Mouse (Mus musculus): Measurements from ENCODE around the gene Slc25a47. TPM values are rescaled to one million over a fixed set of nuclear protein-coding genes. Genes with fewer than 3 reads are reported as not detected.

Slc25a47 gene
- total RNA-seq, 2 experiments from 2014 or later, result 9.1 to 11.9 TPM

- intact Hi-C loops (cut with DNase I), result no loop called here
- no peak overlapping the region for H3K27ac ChIP-seq
Observed at GRCm38 (mm10) chr12:108826958-108827535, 8.8 kb upstream of the Slc25a47 start.

GRCm38 (mm10) chr12:108827641-108828040 is 8.2 kb upstream of the Slc25a47 start:
- intact Hi-C loops (cut with DNase I), result no loop called here
- no peak for DNase-seq (ENCODE audit: extremely low spot score in 1 of 2, low spot score in 2 of 2)
- no peak overlapping the region for H3K27ac ChIP-seq
- H3K4me3 ChIP-seq, result no peak overlapping the region
- no peak for TF ChIP-seq CTCF (IDR thresholded peaks at IDR 0.05)

More at GRCm38 (mm10) chr12:108826958-108827535, 8.8 kb upstream of the Slc25a47 start:
- no peak for DNase-seq (ENCODE audit: extremely low spot score in 1 of 2, low spot score in 2 of 2)
- TF ChIP-seq CTCF (IDR thresholded peaks at IDR 0.05), result no peak
- no peak overlapping the region for H3K4me3 ChIP-seq

- Histone ChIP-seq H3K27ac (no peak overlapping the region), H3K4me3 (no peak overlapping the region)
- DNase-seq (ENCODE audit: extremely low spot score in 1 of 2, low spot score in 2 of 2), result no peak
- TF ChIP-seq CTCF (IDR thresholded peaks at IDR 0.05), result no peak
- intact Hi-C loops (cut with DNase I), result no loop called here
Observed at GRCm38 (mm10) chr12:108829636-108830035, 6.2 kb upstream of the Slc25a47 start.

GRCm38 (mm10) chr12:108830358-108830757 is 5.5 kb upstream of the Slc25a47 start:
- no peak for DNase-seq (ENCODE audit: extremely low spot score in 1 of 2, low spot score in 2 of 2)
- no peak for TF ChIP-seq CTCF (IDR thresholded peaks at IDR 0.05)
- Histone ChIP-seq H3K27ac (no peak overlapping the region), H3K4me3 (no peak overlapping the region)
- intact Hi-C loops (cut with DNase I), result no loop called here

GRCm38 (mm10) chr12:108831966-108832643 is 3.7 kb upstream of the Slc25a47 start:
- intact Hi-C loops (cut with DNase I), result no loop called here
- peak in 1 of 2 experiments; percentile 42 for DNase-seq (ENCODE audit: extremely low spot score in 1 of 2, low spot score in 2 of 2)
- Histone ChIP-seq H3K4me3 (no peak overlapping the region), H3K27ac (peak overlapping the region; percentile 36; the same call in 1 of the 2 replicates)
- no peak for TF ChIP-seq CTCF (IDR thresholded peaks at IDR 0.05)

- Histone ChIP-seq H3K27ac (peak overlapping the region; percentile 61; the same call in 1 of the 2 replicates), H3K4me3 (0 out of 2 replicates have a peak overlapping the region, but pooled peaks have one; percentile 1)
- TF ChIP-seq CTCF (IDR thresholded peaks at IDR 0.05), result no peak
- no peak for DNase-seq (ENCODE audit: extremely low spot score in 1 of 2, low spot score in 2 of 2)
- intact Hi-C loops (cut with DNase I), result loop anchor here (1.0 kb wide), 1 partner anchor 21 kb away; no protein-coding TSS in a partner anchor
Observed at GRCm38 (mm10) chr12:108832851-108833250, 3.0 kb upstream of the Slc25a47 start.

GRCm38 (mm10) chr12:108833408-108833807 is 2.4 kb upstream of the Slc25a47 start:
- no peak for TF ChIP-seq CTCF (IDR thresholded peaks at IDR 0.05)
- peak overlapping the region; percentile 61; the same call in 1 of the 2 replicates for H3K27ac ChIP-seq
- DNase-seq (ENCODE audit: extremely low spot score in 1 of 2, low spot score in 2 of 2), result no peak
- intact Hi-C loops (cut with DNase I), result loop anchor here (1.0 kb wide), 1 partner anchor 21 kb away; no protein-coding TSS in a partner anchor
- no peak overlapping the region for H3K4me3 ChIP-seq

- intact Hi-C loops (cut with DNase I), result loop anchor here (2.0 kb wide), 1 partner anchor 40 kb away; no protein-coding TSS in a partner anchor
- no peak for TF ChIP-seq CTCF (IDR thresholded peaks at IDR 0.05)
- H3K27ac ChIP-seq, result no peak overlapping the region
- no peak for DNase-seq (ENCODE audit: extremely low spot score in 1 of 2, low spot score in 2 of 2)
- peak overlapping the region; percentile 93; the same call in 1 of the 2 replicates for H3K4me3 ChIP-seq
Observed at GRCm38 (mm10) chr12:108834337-108834736, 1.5 kb upstream of the Slc25a47 start.

- no peak for DNase-seq (ENCODE audit: extremely low spot score in 1 of 2, low spot score in 2 of 2)
- intact Hi-C loops (cut with DNase I), result loop anchor here (2.0 kb wide), 1 partner anchor 40 kb away; no protein-coding TSS in a partner anchor
- TF ChIP-seq CTCF (IDR thresholded peaks at IDR 0.05), result no peak
- H3K27ac ChIP-seq, result peak overlapping the region; percentile 84; the same call in 1 of the 2 replicates
- H3K4me3 ChIP-seq, result peak overlapping the region; percentile 93
Observed at GRCm38 (mm10) chr12:108834786-108835185, 1.1 kb upstream of the Slc25a47 start.

- H3K4me3 ChIP-seq, result peak overlapping the region; percentile 93
- peak in 1 of 2 experiments; percentile 34 for DNase-seq (ENCODE audit: extremely low spot score in 1 of 2, low spot score in 2 of 2)
- TF ChIP-seq CTCF (IDR thresholded peaks at IDR 0.05), result no peak
- intact Hi-C loops (cut with DNase I), result loop anchor here (2.0 kb wide), 1 partner anchor 41 kb away; no protein-coding TSS in a partner anchor
- H3K27ac ChIP-seq, result peak overlapping the region; percentile 84
Observed at GRCm38 (mm10) chr12:108835208-108835839, 522 bp upstream of the Slc25a47 start.

- Histone ChIP-seq H3K4me3 (peak overlapping the region; percentile 93), H3K27ac (peak overlapping the region; percentile 83)
- intact Hi-C loops (cut with DNase I), result no loop called here
- no peak for DNase-seq (ENCODE audit: extremely low spot score in 1 of 2, low spot score in 2 of 2)
- TF ChIP-seq CTCF (IDR thresholded peaks at IDR 0.05), result no peak
Observed at GRCm38 (mm10) chr12:108836722-108837121, 876 bp downstream of the Slc25a47 start.

- intact Hi-C loops (cut with DNase I), result no loop called here
- no peak for TF ChIP-seq CTCF (IDR thresholded peaks at IDR 0.05)
- Histone ChIP-seq H3K27ac (no peak overlapping the region), H3K4me3 (no peak overlapping the region)
- no peak for DNase-seq (ENCODE audit: extremely low spot score in 1 of 2, low spot score in 2 of 2)
Observed at GRCm38 (mm10) chr12:108841181-108841580, 5.3 kb downstream of the Slc25a47 start.
